Mouse (Mus musculus) limb, embryonic 12.5 days (tissue): ENCODE results near the gene Acod1. TPM values are rescaled to one million over a fixed set of nuclear protein-coding genes. Genes with fewer than 3 reads are reported as not detected.

Source experiments
- ATAC-seq: fragments of 200-750 bp; cut with Nextera tagmentation; 2 replicates; pipeline ENCODE4 v1.8.0; 2017; ENCODE audit warnings: low read depth, moderate TSS enrichment; ENCODE audit not compliant: insufficient number of reproducible peaks, insufficient read depth, low FRiP score, low TSS enrichment
- H3K27ac ChIP-seq: fragments of 300-500 bp; sonication (generic); 2 replicates; pipeline ENCODE4 v1.5.1; 2016; ENCODE audit warnings: mild to moderate bottlenecking, moderate library complexity
- H3K27me3 ChIP-seq: fragments of 300-500 bp; sonication (generic); 2 replicates; pipeline ENCODE4 v1.6.1; 2016; ENCODE audit warnings: mild to moderate bottlenecking, moderate library complexity
- H3K36me3 ChIP-seq: fragments of 300-500 bp; sonication (generic); 2 replicates; pipeline ENCODE4 v1.6.1; 2016; ENCODE audit warnings: mild to moderate bottlenecking, moderate library complexity
- H3K4me1 ChIP-seq: fragments of 300-500 bp; sonication (generic); replicated peaks from 2 replicates; pipeline ENCODE4 v1.6.1; 2016
- H3K4me2 ChIP-seq: fragments of 300-500 bp; sonication (generic); 2 replicates; pipeline ENCODE4 v1.6.1; 2016; ENCODE audit warnings: mild to moderate bottlenecking, moderate library complexity
- H3K4me3 ChIP-seq: fragments of 300-500 bp; sonication (generic); replicated peaks from 2 replicates; pipeline ENCODE4 v1.5.1; 2016; ENCODE audit warnings: mild to moderate bottlenecking
- H3K9ac ChIP-seq: fragments of 300-500 bp; sonication (generic); replicated peaks from 2 replicates; pipeline ENCODE4 v1.6.1; 2016; ENCODE audit warnings: mild to moderate bottlenecking, moderate library complexity
- H3K9me3 ChIP-seq: fragments of 300-500 bp; sonication (generic); 2 replicates; pipeline ENCODE4 v1.6.1; 2016; ENCODE audit warnings: mild to moderate bottlenecking, moderate library complexity
- WGBS: fragments of 180-500 bp; shearing (Covaris S2); methylation state at CpG from one replicate; pipeline ENCODE4 v1.1.7; 2016; 5-methylcytosine and 5-hydroxymethylcytosine counted together
- polyA plus RNA-seq: library from polyadenylated mRNA; unstranded; fragments of >200 nt; fragmentation: Nextera tagmentation; extraction: Ambion mirVana; gene quantifications from 2 replicates; pipeline ENCODE4 v1.2.1, GENCODE M21; 2016

Gene Acod1
- polyA plus RNA-seq, 1 experiment from 2014 or later, result not detected

- no peak for ATAC-seq
- H3K27me3 ChIP-seq, result no peaks in the 10 kb centered on the region
Observed at GRCm38 (mm10) chr14:103093236-103093635, 46.5 kb downstream of the Acod1 start.

GRCm38 (mm10) chr14:103093670-103094069 lies 46.9 kb downstream of the Acod1 start:
- H3K4me2 ChIP-seq, result no peak overlapping the region
- H3K9me3 ChIP-seq, result no peaks in the 10 kb centered on the region
- H3K9ac ChIP-seq, result no peak overlapping the region
- H3K27ac ChIP-seq, result no peak overlapping the region
- peaks cover 16% of the 10 kb centered on the region for H3K4me1 ChIP-seq
- H3K27me3 ChIP-seq, result no peaks in the 10 kb centered on the region
- H3K4me3 ChIP-seq, result no peak overlapping the region
- 69% methylated on average over 4 of the region's 4 CpGs for WGBS
- ATAC-seq, result no peak
- H3K36me3 ChIP-seq, result peaks cover 53% of the 10 kb centered on the region

More at GRCm38 (mm10) chr14:103093236-103093635, 46.5 kb downstream of the Acod1 start:
- 77% methylated on average over 3 of the region's 3 CpGs for WGBS
- Histone ChIP-seq H3K4me2 (no peak overlapping the region), H3K36me3 (peaks cover 57% of the 10 kb centered on the region), H3K4me3 (no peak overlapping the region), H3K9ac (no peak overlapping the region), H3K9me3 (no peaks in the 10 kb centered on the region), H3K27ac (no peak overlapping the region), H3K4me1 (peaks cover 16% of the 10 kb centered on the region)

DNA sequence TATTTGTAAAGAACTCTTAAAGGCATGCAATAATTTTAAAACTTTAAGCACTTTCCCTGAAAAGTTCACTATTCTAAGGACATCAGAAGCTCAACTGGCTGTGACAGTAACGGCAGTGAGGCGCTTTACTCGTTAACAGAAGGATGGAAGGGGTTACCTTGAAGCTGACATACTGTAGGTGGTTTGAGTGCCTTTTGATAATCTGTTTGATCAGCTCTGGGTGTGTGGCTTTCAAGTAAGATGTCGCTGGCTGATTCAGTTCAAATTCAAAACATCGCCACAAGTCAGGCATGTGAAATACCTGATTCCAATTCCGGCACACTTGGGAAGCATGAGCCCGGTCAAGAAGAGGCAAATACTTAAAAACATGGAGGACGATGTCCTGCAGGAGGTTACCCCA lies 48.3 kb downstream of the Acod1 start:
- H3K4me2 ChIP-seq, result no peak overlapping the region
- no peaks in the 10 kb centered on the region for H3K9me3 ChIP-seq
- whole genome bisulfite sequencing, result 92% methylated on average over 8 of the region's 8 CpGs
- H3K4me3 ChIP-seq, result no peak overlapping the region
- no peak for ATAC-seq
- no peak overlapping the region for H3K27ac ChIP-seq
- no peaks in the 10 kb centered on the region for H3K27me3 ChIP-seq
- peaks cover 43% of the 10 kb centered on the region for H3K36me3 ChIP-seq
- H3K9ac ChIP-seq, result no peak overlapping the region
- H3K4me1 ChIP-seq, result peaks cover 16% of the 10 kb centered on the region

- H3K9me3 ChIP-seq, result no peaks in the 10 kb centered on the region
- no peaks in the 10 kb centered on the region for H3K27me3 ChIP-seq
- no peak overlapping the region for H3K4me3 ChIP-seq
- H3K4me2 ChIP-seq, result no peak overlapping the region
- no peak for ATAC-seq
- peaks cover 16% of the 10 kb centered on the region for H3K4me1 ChIP-seq
- WGBS, result 90% methylated on average over 8 of the region's 8 CpGs
- H3K36me3 ChIP-seq, result peaks cover 40% of the 10 kb centered on the region
- no peak overlapping the region for H3K9ac ChIP-seq
- no peak overlapping the region for H3K27ac ChIP-seq
Observed at GRCm38 (mm10) chr14:103095826-103096225, 49.0 kb downstream of the Acod1 start.

GRCm38 (mm10) chr14:103096621-103097020 lies 49.8 kb downstream of the Acod1 start:
- Histone ChIP-seq H3K4me2 (no peak overlapping the region), H3K27me3 (no peaks in the 10 kb centered on the region), H3K27ac (no peak overlapping the region), H3K9me3 (no peaks in the 10 kb centered on the region), H3K9ac (no peak overlapping the region), H3K4me1 (peaks cover 16% of the 10 kb centered on the region), H3K4me3 (no peak overlapping the region), H3K36me3 (peaks cover 32% of the 10 kb centered on the region)
- 89% methylated on average over 6 of the region's 6 CpGs for WGBS
- ATAC-seq, result no peak

GRCm38 (mm10) chr14:103098213-103098586 lies 51.4 kb downstream of the Acod1 start:
- Histone ChIP-seq H3K9me3 (no peaks in the 10 kb centered on the region), H3K36me3 (peaks cover 26% of the 10 kb centered on the region), H3K27me3 (no peaks in the 10 kb centered on the region), H3K9ac (peak overlapping the region; percentile 99), H3K4me2 (peak overlapping the region; percentile 68), H3K4me3 (peak overlapping the region; percentile 86), H3K27ac (no peak overlapping the region; the same call in 1 of the 2 replicates), H3K4me1 (peaks cover 15% of the 10 kb centered on the region)
- ATAC-seq, result no peak
- WGBS, result under 1% methylated on average over 2 of the region's 2 CpGs

DNA sequence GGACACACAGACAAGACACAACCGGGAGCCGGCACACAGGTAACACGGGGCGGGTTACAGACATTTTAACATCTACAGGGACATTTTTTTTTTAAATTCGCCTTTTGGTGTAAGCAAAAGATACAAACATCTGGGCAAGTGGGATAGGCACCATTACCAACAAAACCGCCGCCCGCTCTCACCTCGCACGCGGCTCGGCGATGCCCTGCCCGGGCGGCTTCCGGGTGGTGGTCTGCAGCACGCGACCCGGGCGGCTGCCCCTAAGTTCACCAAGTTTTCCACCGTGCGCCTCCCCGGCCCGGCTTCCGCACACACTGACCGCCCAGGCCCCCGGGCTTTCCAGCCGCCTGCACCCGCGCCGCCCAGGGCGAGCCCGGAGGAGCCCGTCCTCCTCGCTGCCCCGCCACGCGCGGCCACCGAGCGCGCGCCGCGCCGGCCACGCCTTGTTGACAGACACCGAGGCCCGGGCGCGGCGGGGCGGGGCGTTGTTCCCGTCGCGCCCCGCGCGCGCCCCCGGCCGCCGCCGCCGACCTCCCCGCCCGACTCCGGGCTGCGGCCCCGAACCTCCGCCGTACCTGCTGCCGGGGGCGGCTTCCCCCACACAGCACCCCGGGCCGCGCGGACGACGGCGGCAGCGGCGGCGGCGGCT lies 51.9 kb downstream of the Acod1 start:
- peak; percentile 70 for ATAC-seq
- Histone ChIP-seq H3K9ac (peak overlapping the region; percentile 99), H3K27me3 (no peaks in the 10 kb centered on the region), H3K4me3 (peak overlapping the region; percentile 86), H3K4me2 (peak overlapping the region; percentile 68), H3K9me3 (no peaks in the 10 kb centered on the region), H3K36me3 (peaks cover 21% of the 10 kb centered on the region), H3K4me1 (peaks cover 12% of the 10 kb centered on the region), H3K27ac (peak overlapping the region; percentile 100)
- WGBS, result under 1% methylated on average over 72 of the region's 86 CpGs

- WGBS, result under 1% methylated on average over 78 of the region's 88 CpGs
- Histone ChIP-seq H3K27me3 (no peaks in the 10 kb centered on the region), H3K9me3 (no peaks in the 10 kb centered on the region), H3K36me3 (peaks cover 16% of the 10 kb centered on the region), H3K4me1 (peaks cover 12% of the 10 kb centered on the region), H3K27ac (peak within 1 kb of the TSS; percentile 100), H3K9ac (peak within 1 kb of the TSS; percentile 99), H3K4me3 (peak within 1 kb of the TSS; percentile 86), H3K4me2 (peak within 1 kb of the TSS; percentile 68)
- peak; percentile 95 for ATAC-seq
Observed at GRCm38 (mm10) chr14:103099238-103099933, 52.6 kb downstream of the Acod1 start, which contains the start of gene Fbxl3. Gene Fbxl3, minus strand, starts transcription at chr14:103099566.

- ATAC-seq, result no peak
- no peak overlapping the region for H3K9ac ChIP-seq
- H3K27ac ChIP-seq, result 0 out of 2 replicates have a peak overlapping the region, but pooled peaks have one; percentile 17
- WGBS, result 82% methylated on average over 13 of the region's 13 CpGs
- no peaks in the 10 kb centered on the region for H3K9me3 ChIP-seq
- no peaks in the 10 kb centered on the region for H3K27me3 ChIP-seq
- peaks cover 12% of the 10 kb centered on the region for H3K4me1 ChIP-seq
- H3K36me3 ChIP-seq, result peaks cover 9% of the 10 kb centered on the region
- no peak overlapping the region for H3K4me3 ChIP-seq
- H3K4me2 ChIP-seq, result 0 out of 2 replicates have a peak overlapping the region, but pooled peaks have one; percentile 68
Observed at GRCm38 (mm10) chr14:103100296-103100695, 53.5 kb downstream of the Acod1 start.

- H3K27me3 ChIP-seq, result no peaks in the 10 kb centered on the region
- H3K4me2 ChIP-seq, result no peak overlapping the region
- H3K27ac ChIP-seq, result no peak overlapping the region
- no peaks in the 10 kb centered on the region for H3K9me3 ChIP-seq
- H3K4me3 ChIP-seq, result no peak overlapping the region
- H3K4me1 ChIP-seq, result peaks cover 12% of the 10 kb centered on the region
- ATAC-seq, result no peak
- H3K9ac ChIP-seq, result no peak overlapping the region
- 75% methylated on average over 3 of the region's 3 CpGs for WGBS
- H3K36me3 ChIP-seq, result peaks cover 2% of the 10 kb centered on the region; the same call in 1 of the 2 replicates
Observed at GRCm38 (mm10) chr14:103101171-103101570, 54.4 kb downstream of the Acod1 start.

GRCm38 (mm10) chr14:103102246-103102645 lies 55.5 kb downstream of the Acod1 start:
- H3K4me3 ChIP-seq, result no peak overlapping the region
- H3K9ac ChIP-seq, result no peak overlapping the region
- H3K4me2 ChIP-seq, result no peak overlapping the region
- ATAC-seq, result no peak
- H3K36me3 ChIP-seq, result no peaks in the 10 kb centered on the region
- H3K4me1 ChIP-seq, result peaks cover 7% of the 10 kb centered on the region
- WGBS, result 79% methylated on average over 6 of the region's 6 CpGs
- H3K27ac ChIP-seq, result no peak overlapping the region
- H3K9me3 ChIP-seq, result no peaks in the 10 kb centered on the region
- H3K27me3 ChIP-seq, result no peaks in the 10 kb centered on the region
